Mouse (Mus musculus): ENCODE results near the gene Tvp23b. TPM values are rescaled to one million over a fixed set of nuclear protein-coding genes. Genes with fewer than 3 reads are reported as not detected.

Tvp23b gene
- polyA plus RNA-seq (2015; fragmentation: Nextera tagmentation; extraction: Ambion mirVana) = 76.7 and 80.1 TPM in 2 replicates

- 1% methylated on average over 55 of the region's 55 CpGs for WGBS
- Histone ChIP-seq H3K27me3 (replicated peaks) (no peaks in the 10 kb centered on the region), H3K4me3 (replicated peaks) (peak within 1 kb of the TSS; percentile 76), H3K4me1 (no peaks in the 10 kb centered on the region), H3K9me3 (no peaks in the 10 kb centered on the region), H3K27ac (peak within 1 kb of the TSS; percentile 84), H3K4me2 (peak within 1 kb of the TSS; percentile 74), H3K9ac (peak within 1 kb of the TSS; percentile 96), H3K36me3 (no peaks in the 10 kb centered on the region; the same call in 1 of the 2 replicates)
- ATAC-seq (ENCODE audit: insufficient read depth, low FRiP score, low read depth) = peak; percentile 97
Observed at GRCm38 (mm10) chr11:62879220-62880048, at the start of gene Tvp23b. Tvp23b (plus strand) TSS chr11:62879455.

DNA sequence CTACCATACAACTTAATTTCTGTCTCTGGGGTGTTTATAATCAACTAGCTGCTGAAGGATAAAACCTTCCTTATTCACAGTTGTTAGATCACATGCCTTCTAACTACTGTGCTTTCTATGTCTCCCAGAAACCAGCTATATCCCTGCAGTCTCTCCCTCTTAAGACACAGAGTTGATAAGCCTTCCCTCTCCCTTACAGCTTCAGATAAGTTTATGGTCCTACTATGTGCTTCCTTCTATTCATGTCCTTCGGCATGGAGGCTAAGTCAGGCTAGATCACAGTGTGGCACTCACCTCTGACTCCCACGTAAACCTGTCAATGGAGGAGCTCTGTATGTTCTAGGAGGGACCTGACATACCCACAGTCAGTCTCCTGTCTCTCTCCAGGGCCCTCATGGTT is 48.9 kb upstream of the Tvp23b start:
- H3K4me2 ChIP-seq = no peak overlapping the region
- WGBS = 85% methylated on average over 2 of the region's 2 CpGs
- no peak overlapping the region for H3K4me3 ChIP-seq (replicated peaks)
- no peak for ATAC-seq (ENCODE audit: insufficient read depth, low FRiP score, low read depth)
- no peaks in the 10 kb centered on the region for H3K9me3 ChIP-seq
- no peaks in the 10 kb centered on the region for H3K27me3 ChIP-seq (replicated peaks)
- no peaks in the 10 kb centered on the region for H3K36me3 ChIP-seq
- no peak overlapping the region for H3K27ac ChIP-seq
- H3K9ac ChIP-seq = no peak overlapping the region
- 0 out of 2 replicates have a peak, but pooled peaks cover 5% of the 10 kb centered on the region for H3K4me1 ChIP-seq

DNA sequence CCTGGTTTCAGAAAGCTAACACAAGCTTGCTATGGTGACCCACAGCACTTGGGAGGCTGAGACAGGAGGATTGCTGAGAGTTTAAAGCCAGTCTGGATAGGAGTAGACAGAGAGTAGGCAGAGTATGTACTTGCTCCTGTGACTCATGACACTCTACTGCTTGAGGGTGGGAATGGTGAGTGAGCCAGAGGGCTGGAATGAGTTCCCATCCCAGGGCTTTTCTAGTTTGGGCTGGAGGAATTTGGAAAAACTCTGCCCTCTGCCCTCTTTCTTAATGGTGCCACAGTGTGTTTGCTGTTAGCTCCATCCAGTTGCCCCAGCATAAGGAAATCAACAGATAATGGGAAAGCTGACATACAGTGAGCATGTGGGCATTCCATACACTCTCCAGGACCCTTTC is 47.3 kb upstream of the Tvp23b start:
- Histone ChIP-seq H3K4me1 (no peaks in the 10 kb centered on the region), H3K9me3 (no peaks in the 10 kb centered on the region), H3K9ac (no peak overlapping the region), H3K27ac (no peak overlapping the region), H3K36me3 (no peaks in the 10 kb centered on the region), H3K4me2 (no peak overlapping the region), H3K27me3 (replicated peaks) (no peaks in the 10 kb centered on the region), H3K4me3 (replicated peaks) (no peak overlapping the region)
- ATAC-seq (ENCODE audit: insufficient read depth, low FRiP score, low read depth) = no peak

DNA sequence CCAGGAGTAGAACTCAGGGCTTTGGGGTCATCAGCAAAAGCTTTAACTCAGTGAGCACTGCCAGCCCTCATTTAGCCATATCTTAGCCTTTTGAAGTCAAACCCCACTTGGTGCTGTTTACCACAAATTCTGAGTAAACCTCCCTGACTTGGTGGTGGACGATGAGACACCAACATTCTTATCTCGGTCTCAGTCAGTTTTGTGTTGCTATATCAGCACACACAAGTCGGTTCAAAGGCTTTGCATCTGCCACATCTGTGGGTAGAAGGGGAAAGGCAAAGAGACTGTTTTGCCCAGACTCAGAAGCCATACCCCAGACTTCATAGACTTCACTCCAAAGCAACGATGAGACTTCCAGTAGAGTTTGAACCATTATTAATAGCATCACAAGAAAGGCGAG is 34.7 kb upstream of the Tvp23b start:
- no peak for ATAC-seq (ENCODE audit: insufficient read depth, low FRiP score, low read depth)
- WGBS = 71% methylated on average over 5 of the region's 5 CpGs
- Histone ChIP-seq H3K4me2 (no peak overlapping the region), H3K9ac (no peak overlapping the region), H3K36me3 (no peaks in the 10 kb centered on the region; the same call in 1 of the 2 replicates), H3K27me3 (replicated peaks) (no peaks in the 10 kb centered on the region), H3K27ac (no peak overlapping the region), H3K9me3 (no peaks in the 10 kb centered on the region), H3K4me3 (replicated peaks) (no peak overlapping the region), H3K4me1 (peaks cover 4% of the 10 kb centered on the region; the same call in 1 of the 2 replicates)

GRCm38 (mm10) chr11:62845730-62846129 is 33.5 kb upstream of the Tvp23b start:
- no peak for ATAC-seq (ENCODE audit: insufficient read depth, low FRiP score, low read depth)
- Histone ChIP-seq H3K27me3 (replicated peaks) (no peaks in the 10 kb centered on the region), H3K9ac (no peak overlapping the region), H3K27ac (no peak overlapping the region), H3K4me3 (replicated peaks) (no peak overlapping the region), H3K9me3 (no peaks in the 10 kb centered on the region), H3K4me1 (peaks cover 4% of the 10 kb centered on the region; the same call in 1 of the 2 replicates), H3K4me2 (no peak overlapping the region), H3K36me3 (no peaks in the 10 kb centered on the region)
- 67% methylated on average over 3 of the region's 3 CpGs for WGBS

- Histone ChIP-seq H3K4me2 (peak within 1 kb of the TSS; percentile 41), H3K27ac (peak within 1 kb of the TSS; percentile 54; the same call in 1 of the 2 replicates), H3K9me3 (no peaks in the 10 kb centered on the region), H3K9ac (no peak within 1 kb of the TSS), H3K4me1 (peaks cover 4% of the 10 kb centered on the region; the same call in 1 of the 2 replicates), H3K36me3 (no peaks in the 10 kb centered on the region), H3K27me3 (replicated peaks) (no peaks in the 10 kb centered on the region), H3K4me3 (replicated peaks) (0 out of 2 replicates have a peak within 1 kb of the TSS, but pooled peaks have one; percentile 9)
- no peak for ATAC-seq (ENCODE audit: insufficient read depth, low FRiP score, low read depth)
- WGBS = 19% methylated on average over 12 of the region's 12 CpGs
Observed at GRCm38 (mm10) chr11:62846961-62847654, 32.1 kb upstream of the Tvp23b start, which contains the start of gene Fbxw10. Fbxw10 (plus strand) TSS chr11:62847069.

DNA sequence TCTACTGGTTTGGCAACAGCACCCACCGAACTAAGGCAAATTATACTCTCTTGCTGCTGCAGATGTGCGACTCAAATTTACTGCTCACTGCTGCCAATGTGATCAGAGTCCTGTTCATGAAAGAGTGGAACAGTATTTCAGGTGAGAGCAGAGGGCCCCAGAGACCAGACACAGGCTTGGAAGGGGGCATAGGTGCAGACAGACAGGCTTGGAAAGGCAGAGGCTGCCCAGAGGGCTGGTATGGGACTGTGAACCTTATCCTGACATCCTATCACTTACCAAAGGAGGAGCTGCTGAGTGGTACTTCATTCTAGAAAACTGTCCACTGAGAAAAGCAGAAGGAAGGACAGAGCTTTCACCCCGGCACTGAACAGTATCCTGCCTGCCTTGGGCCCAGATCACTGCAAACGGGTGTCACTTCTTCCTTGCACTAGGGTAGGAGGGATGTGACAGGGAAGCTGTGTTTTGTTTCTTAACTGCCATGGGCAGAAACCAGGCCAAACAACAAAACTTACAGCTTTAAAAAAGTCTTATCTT is 31.5 kb upstream of the Tvp23b start:
- no peaks in the 10 kb centered on the region for H3K36me3 ChIP-seq
- H3K27me3 ChIP-seq (replicated peaks) = no peaks in the 10 kb centered on the region
- no peak overlapping the region for H3K27ac ChIP-seq
- ATAC-seq (ENCODE audit: insufficient read depth, low FRiP score, low read depth) = no peak
- no peaks in the 10 kb centered on the region for H3K9me3 ChIP-seq
- no peak overlapping the region; the same call in 1 of the 2 replicates for H3K4me2 ChIP-seq
- H3K9ac ChIP-seq = no peak overlapping the region
- peaks cover 4% of the 10 kb centered on the region; the same call in 1 of the 2 replicates for H3K4me1 ChIP-seq
- no peak overlapping the region for H3K4me3 ChIP-seq (replicated peaks)
- WGBS = 58% methylated on average over 4 of the region's 4 CpGs

DNA sequence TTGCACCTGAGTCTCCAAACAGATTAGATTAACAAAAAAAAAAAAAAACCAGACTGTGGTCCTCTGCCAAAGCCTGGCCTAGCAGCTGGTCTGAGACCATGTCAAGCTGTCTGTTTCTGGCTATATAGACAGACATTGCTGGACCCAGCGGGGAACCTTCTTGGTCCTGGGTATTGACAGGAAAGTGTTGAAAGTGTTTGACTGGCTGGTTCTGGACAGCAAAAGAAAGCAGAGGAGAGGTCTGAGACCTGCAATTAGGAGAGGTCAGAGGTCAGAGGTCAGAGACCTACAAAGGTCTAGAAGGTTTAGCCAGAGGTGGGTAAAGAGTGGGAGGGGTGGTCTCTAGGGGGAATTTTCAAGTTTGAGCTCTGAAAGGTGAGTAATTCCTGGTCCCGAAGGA is 31.0 kb upstream of the Tvp23b start:
- Histone ChIP-seq H3K4me1 (peaks cover 4% of the 10 kb centered on the region; the same call in 1 of the 2 replicates), H3K27me3 (replicated peaks) (no peaks in the 10 kb centered on the region), H3K36me3 (no peaks in the 10 kb centered on the region), H3K9ac (no peak overlapping the region), H3K4me2 (no peak overlapping the region), H3K4me3 (replicated peaks) (no peak overlapping the region), H3K9me3 (no peaks in the 10 kb centered on the region), H3K27ac (no peak overlapping the region)
- no peak for ATAC-seq (ENCODE audit: insufficient read depth, low FRiP score, low read depth)
- WGBS = 68% methylated on average over 2 of the region's 2 CpGs

- no peak for ATAC-seq (ENCODE audit: insufficient read depth, low FRiP score, low read depth)
- no peak overlapping the region for H3K9ac ChIP-seq
- no peaks in the 10 kb centered on the region for H3K9me3 ChIP-seq
- H3K27me3 ChIP-seq (replicated peaks) = no peaks in the 10 kb centered on the region
- no peak overlapping the region for H3K4me2 ChIP-seq
- H3K36me3 ChIP-seq = no peaks in the 10 kb centered on the region
- H3K4me1 ChIP-seq = peaks cover 4% of the 10 kb centered on the region; the same call in 1 of the 2 replicates
- no peak overlapping the region for H3K27ac ChIP-seq
- H3K4me3 ChIP-seq (replicated peaks) = no peak overlapping the region
- WGBS = 85% methylated on average over 1 of the region's 1 CpGs
Observed at GRCm38 (mm10) chr11:62851199-62851598, 28.1 kb upstream of the Tvp23b start.

DNA sequence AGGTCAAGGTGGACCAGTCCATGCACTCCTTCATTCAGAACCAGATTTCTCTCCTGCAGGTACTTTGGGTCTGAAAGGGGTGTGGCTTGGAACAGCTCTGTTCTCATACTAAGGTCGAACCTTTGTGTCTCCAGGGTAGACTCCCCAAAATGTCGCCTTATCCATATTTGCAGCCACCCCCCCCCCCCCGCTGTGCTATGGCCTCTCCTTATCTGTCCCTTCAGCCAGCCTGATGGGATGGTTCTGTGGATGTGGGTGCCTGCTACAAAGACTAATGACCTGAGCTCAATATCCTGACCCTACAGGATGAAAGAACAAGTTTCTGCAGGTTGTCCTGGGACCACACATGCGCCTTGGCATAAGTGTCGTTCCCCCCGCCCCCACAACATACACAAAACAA is 25.9 kb upstream of the Tvp23b start:
- no peaks in the 10 kb centered on the region for H3K4me1 ChIP-seq
- H3K4me2 ChIP-seq = no peak overlapping the region
- H3K9me3 ChIP-seq = no peaks in the 10 kb centered on the region
- WGBS = 86% methylated on average over 6 of the region's 6 CpGs
- H3K36me3 ChIP-seq = no peaks in the 10 kb centered on the region
- H3K27ac ChIP-seq = no peak overlapping the region
- no peaks in the 10 kb centered on the region for H3K27me3 ChIP-seq (replicated peaks)
- no peak overlapping the region for H3K4me3 ChIP-seq (replicated peaks)
- no peak overlapping the region for H3K9ac ChIP-seq
- ATAC-seq (ENCODE audit: insufficient read depth, low FRiP score, low read depth) = peak; percentile 63; the same call in 1 of the 2 replicates

- Histone ChIP-seq H3K27me3 (replicated peaks) (no peaks in the 10 kb centered on the region), H3K4me2 (no peak overlapping the region), H3K9ac (no peak overlapping the region), H3K27ac (no peak overlapping the region), H3K4me1 (no peaks in the 10 kb centered on the region), H3K4me3 (replicated peaks) (no peak overlapping the region), H3K9me3 (no peaks in the 10 kb centered on the region), H3K36me3 (no peaks in the 10 kb centered on the region)
- ATAC-seq (ENCODE audit: insufficient read depth, low FRiP score, low read depth) = no peak
- WGBS = 69% methylated on average over 4 of the region's 4 CpGs
Observed at GRCm38 (mm10) chr11:62865562-62865961, 13.7 kb upstream of the Tvp23b start.

DNA sequence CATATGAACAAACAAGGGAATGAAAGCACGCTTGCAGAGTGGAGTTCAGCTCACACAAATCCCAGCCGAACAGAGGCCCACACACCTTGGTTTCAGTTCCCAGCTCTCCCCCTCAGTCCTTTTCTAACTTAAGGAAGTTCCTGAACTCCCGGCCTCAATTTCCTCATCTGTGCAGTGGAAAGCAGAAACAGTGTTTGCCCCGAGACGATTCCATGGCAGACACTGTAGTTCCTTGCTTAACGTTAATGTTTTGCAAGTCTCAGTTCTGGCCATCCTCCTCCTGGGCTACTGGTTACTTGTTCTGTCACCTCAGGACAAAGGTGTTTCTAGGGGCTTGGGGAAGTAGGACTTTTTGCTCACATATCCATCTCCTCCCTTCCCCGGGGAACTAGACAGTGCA is 12.6 kb upstream of the Tvp23b start:
- Histone ChIP-seq H3K4me1 (no peaks in the 10 kb centered on the region), H3K36me3 (no peaks in the 10 kb centered on the region), H3K9me3 (no peaks in the 10 kb centered on the region), H3K4me3 (replicated peaks) (no peak overlapping the region), H3K27ac (no peak overlapping the region), H3K9ac (no peak overlapping the region), H3K4me2 (no peak overlapping the region), H3K27me3 (replicated peaks) (no peaks in the 10 kb centered on the region)
- WGBS = 78% methylated on average over 7 of the region's 7 CpGs
- ATAC-seq (ENCODE audit: insufficient read depth, low FRiP score, low read depth) = no peak

All from stomach, embryonic 15.5 days (tissue).